Mouse (Mus musculus): ENCODE data around the gene Lpxn. TPM values are rescaled to one million over a fixed set of nuclear protein-coding genes. Genes with fewer than 3 reads are reported as not detected.

Lpxn gene
- polyA plus RNA-seq (2021; fragmentation: Nextera tagmentation): 2.2 and 2.9 TPM in 2 replicates
- long read RNA-seq, experiment 1, transcript Lpxn-201 (9 exons, 1,684 nt): major isoform, 14 of 18 reads
- long read RNA-seq, experiment 1, partial matches to known transcripts: 1 of 18 reads
- long read RNA-seq, experiment 1, other reads (novel, unspliced or antisense): 3 of 18 reads
- long read RNA-seq, experiment 2, transcript Lpxn-201 (9 exons, 1,684 nt): major isoform, 6 of 7 reads
- long read RNA-seq, experiment 2, partial matches to known transcripts: 0 of 7 reads
- long read RNA-seq, experiment 2, other reads (novel, unspliced or antisense): 1 of 7 reads

GRCm38 (mm10) chr19:12795511-12796327 is at the start of gene Lpxn, which contains the start of gene Zfp91:
Lpxn (plus strand) TSS chr19:12796193.
Zfp91 (minus strand) TSS chr19:12796126.

GRCm38 (mm10) chr19:12765308-12765707 is 30.7 kb upstream of the Lpxn start, which contains the start of gene Cntf:
Cntf (minus strand) TSS chr19:12765632.

GRCm38 (mm10) chr19:12846382-12846781 is 50.4 kb downstream of the Lpxn start, which contains the start of gene Gm5244:
Gm5244 (plus strand) TSS chr19:12846682.

GRCm38 (mm10) chr19:12856983-12857382 is 61.0 kb downstream of the Lpxn start, which contains the start of gene Olfr1444:
Olfr1444 (plus strand) TSS chr19:12857283.

Other genes starting within 250 kb of the Lpxn start
- 0.16 TPM in 1 of 2 replicates, not detected in the other for gene Gm4952, start 196.2 kb upstream of the Lpxn start, polyA plus RNA-seq (2021; fragmentation: Nextera tagmentation)
- not detected in 2 replicates for gene Glyat, start 162.9 kb upstream of the Lpxn start, polyA plus RNA-seq (2021; fragmentation: Nextera tagmentation)
- gene Olfr1442, start 125.8 kb upstream of the Lpxn start, polyA plus RNA-seq (2021; fragmentation: Nextera tagmentation): not detected in 2 replicates
- gene Olfr1443, start 118.1 kb upstream of the Lpxn start, polyA plus RNA-seq (2021; fragmentation: Nextera tagmentation): not detected in 2 replicates
- gene Keg1, start 100.4 kb upstream of the Lpxn start, polyA plus RNA-seq (2021; fragmentation: Nextera tagmentation): not detected in 2 replicates
- gene Cntf, start 30.6 kb upstream of the Lpxn start, polyA plus RNA-seq (2021; fragmentation: Nextera tagmentation): 0.56 and 1.0 TPM in 2 replicates
- gene Zfp91, start 67 bp upstream of the Lpxn start, polyA plus RNA-seq (2021; fragmentation: Nextera tagmentation): 8.9 and 9.6 TPM in 2 replicates
- not detected in 2 replicates for gene Gm5244, start 50.5 kb downstream of the Lpxn start, polyA plus RNA-seq (2021; fragmentation: Nextera tagmentation)
- gene Olfr1444, start 61.1 kb downstream of the Lpxn start, polyA plus RNA-seq (2021; fragmentation: Nextera tagmentation): not detected in 2 replicates
- not detected in 2 replicates for gene Olfr1445, start 87.7 kb downstream of the Lpxn start, polyA plus RNA-seq (2021; fragmentation: Nextera tagmentation)
- not detected in 2 replicates for gene Olfr1446, start 97.3 kb downstream of the Lpxn start, polyA plus RNA-seq (2021; fragmentation: Nextera tagmentation)
- gene Olfr1447, start 107.5 kb downstream of the Lpxn start, polyA plus RNA-seq (2021; fragmentation: Nextera tagmentation): not detected in 2 replicates
- not detected in 2 replicates for gene Olfr1448, start 128.2 kb downstream of the Lpxn start, polyA plus RNA-seq (2021; fragmentation: Nextera tagmentation)
- gene Olfr1449, start 134.6 kb downstream of the Lpxn start, polyA plus RNA-seq (2021; fragmentation: Nextera tagmentation): not detected in 2 replicates
- not detected in 2 replicates for gene Olfr1450, start 154.1 kb downstream of the Lpxn start, polyA plus RNA-seq (2021; fragmentation: Nextera tagmentation)
- gene Olfr1451, start 198.8 kb downstream of the Lpxn start, polyA plus RNA-seq (2021; fragmentation: Nextera tagmentation): not detected in 2 replicates
- not detected in 2 replicates for gene Olfr1453, start 232.1 kb downstream of the Lpxn start, polyA plus RNA-seq (2021; fragmentation: Nextera tagmentation)